Mouse (Mus musculus) G1E (cell line): ENCODE measurements around the gene Lekr1. TPM values are rescaled to one million over a fixed set of nuclear protein-coding genes. Genes with fewer than 3 reads are reported as not detected.

ENCODE experiments used
- ATAC-seq: 2 replicates; pipeline ENCODE4 v1.8.0; 2016; ENCODE audit warnings: mild to moderate bottlenecking; ENCODE audit not compliant: insufficient number of reproducible peaks, poor library complexity, low FRiP score, severe bottlenecking; ENCODE audit errors: extremely low read depth
- DNase-seq: peaks from one replicate; pipeline ENCODE4 v3.0.0; 2012; ENCODE audit warnings: low spot score
- H3K27me3 ChIP-seq: 2 replicates; pipeline ENCODE4 v1.6.1; 2012; ENCODE audit warnings: mild to moderate bottlenecking, low read length, inconsistent platforms; ENCODE audit not compliant: insufficient read depth
- H3K36me3 ChIP-seq: replicated peaks from 2 replicates; pipeline ENCODE3; 2012; ENCODE audit warnings: mild to moderate bottlenecking, inconsistent platforms
- H3K4me1 ChIP-seq: 2 replicates; pipeline ENCODE4 v1.6.1; 2012; ENCODE audit warnings: low read depth, low read length, inconsistent platforms, mixed read lengths; ENCODE audit not compliant: insufficient read depth
- H3K4me3 ChIP-seq: 2 replicates; pipeline ENCODE4 v1.5.1; 2012; ENCODE audit warnings: low read depth, mild to moderate bottlenecking, inconsistent platforms, low read length, moderate library complexity, mixed read lengths
- H3K9me3 ChIP-seq: replicated peaks from 2 replicates; pipeline ENCODE4 v1.6.1; 2012; ENCODE audit warnings: inconsistent platforms
- CTCF ChIP-seq: IDR thresholded peaks from 2 replicates; pipeline ENCODE4 v1.5.1; 2012; ENCODE audit warnings: low read depth, low read length, inconsistent platforms, mixed read lengths
- GATA1 ChIP-seq: IDR thresholded peaks from 2 replicates; pipeline ENCODE4 v1.6.1; 2012; ENCODE audit warnings: borderline replicate concordance, low read length, inconsistent platforms, mixed read lengths
- GATA2 ChIP-seq: IDR thresholded peaks from 2 replicates; pipeline ENCODE4 v1.6.1; 2012; ENCODE audit warnings: low read depth, low read length, inconsistent platforms, borderline replicate concordance
- POLR2AphosphoS5 ChIP-seq: IDR thresholded peaks from 2 replicates; pipeline ENCODE4 v1.6.1; 2012; ENCODE audit warnings: low read depth, low read length, inconsistent platforms; ENCODE audit not compliant: insufficient replicate concordance
- TAL1 ChIP-seq: conservative IDR thresholded peaks from 2 replicates; pipeline ENCODE4 v1.6.1; 2012; ENCODE audit warnings: low read depth, low read length, inconsistent platforms, mixed read lengths
- polyA plus RNA-seq: library from polyadenylated mRNA; stranded (reverse); fragments of >175 nt; gene quantifications from 2 replicates; pipeline ENCODE4 v1.2.3, GENCODE M21; 2012
- total RNA-seq, 2 experiments: library from RNA; stranded (forward) in 1 of 2; stranded (reverse) in 1 of 2; fragments of 200-1000 nt in 1 of 2; fragments of >200 nt in 1 of 2; fragmentation: Nextera tagmentation in 1 of 2; gene quantifications; 2 replicates each; pipeline ENCODE4 v1.2.3; 2014 to 2017

The Lekr1 gene
- total and polyA plus RNA-seq, 3 experiments: 0.11 TPM; not detected in 2

GRCm38 (mm10) chr3:65863762-65864377 lies 197.8 kb downstream of the Lekr1 start:
- Histone ChIP-seq H3K9me3 (no peaks in the 10 kb centered on the region), H3K4me1 (no peaks in the 10 kb centered on the region), H3K36me3 (no peaks in the 10 kb centered on the region), H3K27me3 (peaks cover 4% of the 10 kb centered on the region; the same call in 1 of the 2 replicates), H3K4me3 (no peak overlapping the region)
- DNase-seq (no peak), ATAC-seq (no peak)
- TF ChIP-seq CTCF (no peak), GATA1 (no peak), TAL1 (no peak), POLR2AphosphoS5 (no peak), GATA2 (no peak)

- ATAC-seq: no peak
- no peak overlapping the region for H3K4me3 ChIP-seq
- no peak for TF ChIP-seq GATA2
- TF ChIP-seq GATA1: no peak
- TF ChIP-seq TAL1: no peak
- no peak for TF ChIP-seq CTCF
- no peak for TF ChIP-seq POLR2AphosphoS5
- no peaks in the 10 kb centered on the region for H3K9me3 ChIP-seq
- no peak for DNase-seq
- H3K4me1 ChIP-seq: no peaks in the 10 kb centered on the region
- H3K36me3 ChIP-seq: no peaks in the 10 kb centered on the region
- H3K27me3 ChIP-seq: peaks cover 5% of the 10 kb centered on the region; the same call in 1 of the 2 replicates
Observed at GRCm38 (mm10) chr3:65868931-65869330, 202.9 kb downstream of the Lekr1 start.

GRCm38 (mm10) chr3:65869724-65870123 lies 203.7 kb downstream of the Lekr1 start:
- DNase-seq (no peak), ATAC-seq (no peak)
- TF ChIP-seq POLR2AphosphoS5 (no peak), TAL1 (no peak), GATA1 (no peak)
- Histone ChIP-seq H3K36me3 (no peaks in the 10 kb centered on the region), H3K9me3 (no peaks in the 10 kb centered on the region), H3K27me3 (peaks cover 5% of the 10 kb centered on the region; the same call in 1 of the 2 replicates), H3K4me1 (no peaks in the 10 kb centered on the region), H3K4me3 (no peak overlapping the region)

- DNase-seq: no peak
- Histone ChIP-seq H3K4me3 (no peak overlapping the region), H3K27me3 (peaks cover 5% of the 10 kb centered on the region; the same call in 1 of the 2 replicates), H3K36me3 (no peaks in the 10 kb centered on the region), H3K4me1 (no peaks in the 10 kb centered on the region), H3K9me3 (no peaks in the 10 kb centered on the region)
- TF ChIP-seq TAL1 (no peak), POLR2AphosphoS5 (no peak), GATA1 (no peak), CTCF (no peak), GATA2 (no peak)
- ATAC-seq: no peak
Observed at GRCm38 (mm10) chr3:65871188-65871603, 205.2 kb downstream of the Lekr1 start.

- peaks cover 6% of the 10 kb centered on the region; the same call in 1 of the 2 replicates for H3K27me3 ChIP-seq
- no peak overlapping the region for H3K4me3 ChIP-seq
- TF ChIP-seq GATA2 (no peak), GATA1 (no peak)
- DNase-seq (no peak), ATAC-seq (no peak)
- H3K9me3 ChIP-seq: no peaks in the 10 kb centered on the region
- no peaks in the 10 kb centered on the region for H3K4me1 ChIP-seq
- no peaks in the 10 kb centered on the region for H3K36me3 ChIP-seq
Observed at GRCm38 (mm10) chr3:65871609-65872272, 205.7 kb downstream of the Lekr1 start.

- ATAC-seq (no peak), DNase-seq (no peak)
- Histone ChIP-seq H3K9me3 (no peaks in the 10 kb centered on the region), H3K4me3 (no peak overlapping the region), H3K36me3 (no peaks in the 10 kb centered on the region), H3K27me3 (peaks cover 13% of the 10 kb centered on the region; the same call in 1 of the 2 replicates), H3K4me1 (no peaks in the 10 kb centered on the region)
- no peak for TF ChIP-seq TAL1
- no peak for TF ChIP-seq POLR2AphosphoS5
- no peak for TF ChIP-seq CTCF
- no peak for TF ChIP-seq GATA1
- no peak for TF ChIP-seq GATA2
Observed at GRCm38 (mm10) chr3:65873093-65873830, 207.2 kb downstream of the Lekr1 start.

Other genes with a start within 250 kb of the Lekr1 start
- gene Tiparp, start 137.8 kb upstream of the Lekr1 start, total RNA-seq (2014; fragmentation: Nextera tagmentation): 17.8 and 19.3 TPM in 2 replicates
- gene Tiparp, start 137.8 kb upstream of the Lekr1 start, total RNA-seq (2017): 22.6 TPM in 2 replicates
- gene Tiparp, start 137.8 kb upstream of the Lekr1 start, polyA plus RNA-seq: 0.98 and 1.1 TPM in 2 replicates